Mouse (Mus musculus) cortical plate, adult 2 months (tissue): ENCODE data around the gene Golm1.

ENCODE experiments used
- CTCF ChIP-seq: fragments of 200-500 bp; IDR thresholded peaks from 2 replicates; pipeline ENCODE4 v1.5.1; 2011; ENCODE audit warnings: mild to moderate bottlenecking, control low read depth, low read length; ENCODE audit not compliant: insufficient read depth; ENCODE audit errors: extremely low read depth
- POLR2A ChIP-seq: fragments of 200-500 bp; IDR thresholded peaks from 2 replicates; pipeline ENCODE4 v1.6.1; 2011; ENCODE audit warnings: mild to moderate bottlenecking, low read length, control low read depth; ENCODE audit not compliant: insufficient read depth; ENCODE audit errors: extremely low read depth

DNA sequence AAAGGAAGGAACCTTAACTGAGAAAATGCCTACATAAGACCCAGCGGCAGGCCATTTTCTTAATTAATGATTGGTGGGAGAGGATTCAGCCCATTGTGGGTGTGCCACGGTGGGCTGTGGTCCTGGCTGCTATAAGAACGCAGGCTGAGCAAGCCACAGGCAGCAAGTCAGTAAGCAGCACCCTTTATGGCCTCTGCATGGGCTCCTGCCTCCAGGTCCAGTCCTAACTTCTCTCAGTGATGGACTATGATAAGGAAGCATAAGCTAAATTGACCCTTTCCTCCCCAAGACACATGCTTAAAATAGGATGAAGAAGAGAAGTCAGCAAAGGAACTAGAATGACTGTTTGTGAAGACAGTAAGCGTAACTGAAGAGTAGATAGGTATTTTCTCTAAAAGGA lies 60.5 kb downstream of the Golm1 start:
- TF ChIP-seq CTCF: no peak
- no peak for TF ChIP-seq POLR2A
